Mouse (Mus musculus): ENCODE measurements around the gene Parp3. TPM values are rescaled to one million over a fixed set of nuclear protein-coding genes. Genes with fewer than 3 reads are reported as not detected.
A peak's percentile ranks its signal among the peaks of the same experiment; 100 is the strongest.

Gene Parp3
- polyA plus RNA-seq, 1 experiment from 2014 or later: 4.0 TPM

DNA sequence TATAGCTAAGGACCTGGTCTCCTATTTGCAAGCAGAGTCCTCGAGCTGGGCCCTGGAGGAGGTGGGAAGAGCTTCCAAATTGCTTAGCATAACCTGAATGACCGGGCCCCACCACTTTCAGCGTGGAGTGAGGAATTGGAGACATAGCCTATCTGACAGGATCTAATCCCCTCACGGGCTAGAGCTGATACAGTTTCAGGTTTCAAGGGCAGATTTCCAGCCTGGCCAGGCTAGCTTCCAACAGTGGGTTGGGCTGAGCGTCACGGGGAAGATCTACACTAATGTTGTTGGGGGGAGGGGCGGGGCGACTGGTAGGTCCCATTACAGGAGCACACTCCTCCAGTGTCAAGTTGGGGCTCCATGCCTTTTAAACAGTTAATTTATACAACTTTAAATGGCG is 26.1 kb downstream of the Parp3 start:
- no peak for ATAC-seq (replicated peaks; ENCODE audit: extremely low read depth, insufficient read depth, low FRiP score)
- H3K4me3 ChIP-seq (ENCODE audit: low read length): no peak overlapping the region
- H3K9ac ChIP-seq (ENCODE audit: low read length): no peak overlapping the region
- peak overlapping the region; percentile 26 for H3K4me2 ChIP-seq (ENCODE audit: low read depth, low read length)
- H3K4me1 ChIP-seq (ENCODE audit: control insufficient read depth, insufficient read depth, low read length): peaks cover 48% of the 10 kb centered on the region
- no peaks in the 10 kb centered on the region for H3K36me3 ChIP-seq (ENCODE audit: control insufficient read depth, insufficient read depth)
- 23% methylated on average over 9 of the region's 9 CpGs for WGBS
- no peaks in the 10 kb centered on the region for H3K9me3 ChIP-seq (replicated peaks; ENCODE audit: control insufficient read depth, low read length)
- no peaks in the 10 kb centered on the region for H3K27me3 ChIP-seq (ENCODE audit: control insufficient read depth, insufficient read depth, low read length)
- H3K27ac ChIP-seq (ENCODE audit: low read length): peak overlapping the region; percentile 30; the same call in 1 of the 2 replicates

- 87% methylated on average over 8 of the region's 8 CpGs for WGBS
Observed at GRCm38 (mm10) chr9:106449947-106450346, 26.8 kb downstream of the Parp3 start.

GRCm38 (mm10) chr9:106448498-106449031 is 28.2 kb downstream of the Parp3 start:
- Histone ChIP-seq H3K9me3 (replicated peaks; ENCODE audit: control insufficient read depth, low read length) (no peaks in the 10 kb centered on the region), H3K36me3 (ENCODE audit: control insufficient read depth, insufficient read depth) (no peaks in the 10 kb centered on the region), H3K4me3 (ENCODE audit: low read length) (peak overlapping the region; percentile 65), H3K4me2 (ENCODE audit: low read depth, low read length) (peak overlapping the region; percentile 93), H3K9ac (ENCODE audit: low read length) (peak overlapping the region; percentile 81), H3K27ac (ENCODE audit: low read length) (peak overlapping the region; percentile 83), H3K27me3 (ENCODE audit: control insufficient read depth, insufficient read depth, low read length) (no peaks in the 10 kb centered on the region), H3K4me1 (ENCODE audit: control insufficient read depth, insufficient read depth, low read length) (peaks cover 34% of the 10 kb centered on the region)
- peak; percentile 53 for ATAC-seq (replicated peaks; ENCODE audit: extremely low read depth, insufficient read depth, low FRiP score)
- under 1% methylated on average over 23 of the region's 23 CpGs for WGBS

More at GRCm38 (mm10) chr9:106449947-106450346, 26.8 kb downstream of the Parp3 start:
- H3K27ac ChIP-seq (ENCODE audit: low read length): no peak overlapping the region
- H3K9me3 ChIP-seq (replicated peaks; ENCODE audit: control insufficient read depth, low read length): no peaks in the 10 kb centered on the region
- no peak overlapping the region for H3K4me2 ChIP-seq (ENCODE audit: low read depth, low read length)
- no peaks in the 10 kb centered on the region for H3K27me3 ChIP-seq (ENCODE audit: control insufficient read depth, insufficient read depth, low read length)
- H3K4me3 ChIP-seq (ENCODE audit: low read length): no peak overlapping the region
- ATAC-seq (replicated peaks; ENCODE audit: extremely low read depth, insufficient read depth, low FRiP score): no peak
- H3K9ac ChIP-seq (ENCODE audit: low read length): no peak overlapping the region
- H3K4me1 ChIP-seq (ENCODE audit: control insufficient read depth, insufficient read depth, low read length): peaks cover 42% of the 10 kb centered on the region
- no peaks in the 10 kb centered on the region for H3K36me3 ChIP-seq (ENCODE audit: control insufficient read depth, insufficient read depth)

GRCm38 (mm10) chr9:106447951-106448350 is 28.8 kb downstream of the Parp3 start:
- Histone ChIP-seq H3K4me1 (ENCODE audit: control insufficient read depth, insufficient read depth, low read length) (peaks cover 31% of the 10 kb centered on the region), H3K4me2 (ENCODE audit: low read depth, low read length) (peak overlapping the region; percentile 93), H3K9me3 (replicated peaks; ENCODE audit: control insufficient read depth, low read length) (no peaks in the 10 kb centered on the region), H3K9ac (ENCODE audit: low read length) (peak overlapping the region; percentile 71), H3K36me3 (ENCODE audit: control insufficient read depth, insufficient read depth) (no peaks in the 10 kb centered on the region), H3K27me3 (ENCODE audit: control insufficient read depth, insufficient read depth, low read length) (no peaks in the 10 kb centered on the region), H3K27ac (ENCODE audit: low read length) (peak overlapping the region; percentile 19), H3K4me3 (ENCODE audit: low read length) (peak overlapping the region; percentile 65)
- peak; percentile 1; the same call in 1 of the 2 replicates for ATAC-seq (replicated peaks; ENCODE audit: extremely low read depth, insufficient read depth, low FRiP score)
- 34% methylated on average over 9 of the region's 9 CpGs for WGBS

DNA sequence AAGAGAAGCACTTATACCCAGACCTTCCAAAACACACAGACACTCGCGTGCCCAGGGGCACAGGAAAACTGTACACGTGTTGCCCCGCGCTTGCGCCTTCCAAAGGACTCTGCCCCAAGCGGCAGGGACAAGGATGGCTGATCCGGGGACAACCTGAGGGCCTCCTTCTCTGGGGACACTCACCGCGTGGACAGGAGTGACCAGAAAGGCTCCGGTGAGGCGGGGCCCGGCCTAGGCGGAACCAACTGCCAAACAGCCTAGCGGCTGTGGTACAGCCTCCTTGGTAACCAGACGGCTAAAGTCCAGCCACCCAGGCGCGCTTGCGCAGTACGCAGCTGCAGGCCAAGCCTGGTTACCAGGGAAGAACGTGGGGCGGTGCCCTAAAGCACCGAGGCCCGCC is 29.4 kb downstream of the Parp3 start, which contains the start of the genes Abhd14b and Abhd14a:
Gene Abhd14b, plus strand, starts transcription at position 112 of the 400 bp plus-strand sequence.
Gene Abhd14a, minus strand, starts transcription at position 331 of the 400 bp plus-strand sequence.
- H3K4me3 ChIP-seq (ENCODE audit: low read length): peak within 1 kb of the TSS; percentile 65
- H3K36me3 ChIP-seq (ENCODE audit: control insufficient read depth, insufficient read depth): no peaks in the 10 kb centered on the region
- H3K27ac ChIP-seq (ENCODE audit: low read length): peak within 1 kb of the TSS; percentile 83
- under 1% methylated on average over 24 of the region's 24 CpGs for WGBS
- no peaks in the 10 kb centered on the region for H3K27me3 ChIP-seq (ENCODE audit: control insufficient read depth, insufficient read depth, low read length)
- no peaks in the 10 kb centered on the region for H3K9me3 ChIP-seq (replicated peaks; ENCODE audit: control insufficient read depth, low read length)
- peak within 1 kb of the TSS; percentile 93 for H3K4me2 ChIP-seq (ENCODE audit: low read depth, low read length)
- peak within 1 kb of the TSS; percentile 81 for H3K9ac ChIP-seq (ENCODE audit: low read length)
- H3K4me1 ChIP-seq (ENCODE audit: control insufficient read depth, insufficient read depth, low read length): peaks cover 25% of the 10 kb centered on the region
- peak; percentile 86 for ATAC-seq (replicated peaks; ENCODE audit: extremely low read depth, insufficient read depth, low FRiP score)

GRCm38 (mm10) chr9:106444836-106445235 is 31.9 kb downstream of the Parp3 start:
- no peak for ATAC-seq (replicated peaks; ENCODE audit: extremely low read depth, insufficient read depth, low FRiP score)
- Histone ChIP-seq H3K9me3 (replicated peaks; ENCODE audit: control insufficient read depth, low read length) (no peaks in the 10 kb centered on the region), H3K36me3 (ENCODE audit: control insufficient read depth, insufficient read depth) (no peaks in the 10 kb centered on the region), H3K27ac (ENCODE audit: low read length) (no peak overlapping the region), H3K9ac (ENCODE audit: low read length) (no peak overlapping the region), H3K4me3 (ENCODE audit: low read length) (no peak overlapping the region), H3K27me3 (ENCODE audit: control insufficient read depth, insufficient read depth, low read length) (no peaks in the 10 kb centered on the region), H3K4me2 (ENCODE audit: low read depth, low read length) (no peak overlapping the region), H3K4me1 (ENCODE audit: control insufficient read depth, insufficient read depth, low read length) (peaks cover 14% of the 10 kb centered on the region)
- WGBS: 83% methylated on average over 4 of the region's 4 CpGs

- no peaks in the 10 kb centered on the region for H3K36me3 ChIP-seq (ENCODE audit: control insufficient read depth, insufficient read depth)
- H3K4me3 ChIP-seq (ENCODE audit: low read length): no peak overlapping the region
- H3K9ac ChIP-seq (ENCODE audit: low read length): no peak overlapping the region
- H3K27me3 ChIP-seq (ENCODE audit: control insufficient read depth, insufficient read depth, low read length): no peaks in the 10 kb centered on the region
- H3K4me2 ChIP-seq (ENCODE audit: low read depth, low read length): no peak overlapping the region
- no peaks in the 10 kb centered on the region for H3K9me3 ChIP-seq (replicated peaks; ENCODE audit: control insufficient read depth, low read length)
- ATAC-seq (replicated peaks; ENCODE audit: extremely low read depth, insufficient read depth, low FRiP score): no peak
- H3K4me1 ChIP-seq (ENCODE audit: control insufficient read depth, insufficient read depth, low read length): peaks cover 10% of the 10 kb centered on the region
- WGBS: 76% methylated on average over 5 of the region's 5 CpGs
- H3K27ac ChIP-seq (ENCODE audit: low read length): no peak overlapping the region
Observed at GRCm38 (mm10) chr9:106442680-106443079, 34.1 kb downstream of the Parp3 start.

- Histone ChIP-seq H3K9ac (ENCODE audit: low read length) (0 out of 2 replicates have a peak overlapping the region, but pooled peaks have one; percentile 11), H3K27me3 (ENCODE audit: control insufficient read depth, insufficient read depth, low read length) (no peaks in the 10 kb centered on the region), H3K36me3 (ENCODE audit: control insufficient read depth, insufficient read depth) (peaks cover 22% of the 10 kb centered on the region), H3K27ac (ENCODE audit: low read length) (no peak overlapping the region), H3K9me3 (replicated peaks; ENCODE audit: control insufficient read depth, low read length) (no peaks in the 10 kb centered on the region), H3K4me3 (ENCODE audit: low read length) (no peak overlapping the region), H3K4me2 (ENCODE audit: low read depth, low read length) (no peak overlapping the region), H3K4me1 (ENCODE audit: control insufficient read depth, insufficient read depth, low read length) (peaks cover 11% of the 10 kb centered on the region)
- no peak for ATAC-seq (replicated peaks; ENCODE audit: extremely low read depth, insufficient read depth, low FRiP score)
- 78% methylated on average over 9 of the region's 9 CpGs for WGBS
Observed at GRCm38 (mm10) chr9:106436566-106436965, 40.2 kb downstream of the Parp3 start.

DNA sequence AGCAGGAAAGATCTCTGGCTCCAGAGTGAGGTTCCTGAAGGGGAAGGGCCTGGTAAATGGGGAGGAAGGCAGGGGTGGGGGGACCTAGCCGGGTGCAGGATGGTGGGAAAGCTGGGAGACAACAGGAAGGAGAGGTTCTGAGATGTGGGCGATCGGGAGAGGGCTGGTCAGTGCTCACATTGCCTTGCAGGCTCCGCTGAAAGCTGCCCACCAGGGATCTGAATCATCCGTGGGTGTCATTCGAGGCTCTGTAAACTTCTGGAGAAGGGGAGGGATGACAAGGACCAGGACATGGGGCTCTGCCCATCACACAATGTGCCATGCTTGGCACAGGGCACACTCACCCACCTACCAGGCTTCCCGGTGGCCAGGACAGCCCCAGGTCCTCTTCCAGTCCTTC is 43.4 kb downstream of the Parp3 start:
- peaks cover 29% of the 10 kb centered on the region for H3K36me3 ChIP-seq (ENCODE audit: control insufficient read depth, insufficient read depth)
- ATAC-seq (replicated peaks; ENCODE audit: extremely low read depth, insufficient read depth, low FRiP score): no peak
- no peak overlapping the region for H3K4me3 ChIP-seq (ENCODE audit: low read length)
- H3K27ac ChIP-seq (ENCODE audit: low read length): no peak overlapping the region
- WGBS: 66% methylated on average over 7 of the region's 7 CpGs
- no peaks in the 10 kb centered on the region for H3K9me3 ChIP-seq (replicated peaks; ENCODE audit: control insufficient read depth, low read length)
- no peak overlapping the region for H3K4me2 ChIP-seq (ENCODE audit: low read depth, low read length)
- H3K4me1 ChIP-seq (ENCODE audit: control insufficient read depth, insufficient read depth, low read length): peaks cover 17% of the 10 kb centered on the region
- no peaks in the 10 kb centered on the region for H3K27me3 ChIP-seq (ENCODE audit: control insufficient read depth, insufficient read depth, low read length)
- H3K9ac ChIP-seq (ENCODE audit: low read length): no peak overlapping the region

Data from heart, embryonic 16.5 days (tissue).